Mouse (Mus musculus): ENCODE results near the gene Antxr2. TPM values are rescaled to one million over a fixed set of nuclear protein-coding genes. Genes with fewer than 3 reads are reported as not detected.

Gene Antxr2
- polyA plus RNA-seq, 1 experiment: 19.6 TPM

GRCm38 (mm10) chr5:97999261-97999824 lies 31.5 kb downstream of the Antxr2 start:
- no peak for TF ChIP-seq CTCF (IDR thresholded peaks at IDR 0.05; ENCODE audit: insufficient read depth, low read length)
- no peak for TF ChIP-seq POLR2A (IDR thresholded peaks at IDR 0.05; ENCODE audit: borderline replicate concordance, extremely low read depth, low read depth, low read length)
- 52% methylated on average over 2 of the region's 2 CpGs for WGBS
- no peak for DNase-seq
- no peak overlapping the region for H3K4me3 ChIP-seq (replicated peaks; ENCODE audit: extremely low read depth, low read depth, low read length)
- H3K4me1 ChIP-seq (ENCODE audit: control insufficient read depth, insufficient read depth, low read length): peaks cover 3% of the 10 kb centered on the region; the same call in 1 of the 2 replicates

- H3K4me3 ChIP-seq (replicated peaks; ENCODE audit: extremely low read depth, low read depth, low read length): no peak overlapping the region
- no peak for DNase-seq
- H3K4me1 ChIP-seq (ENCODE audit: control insufficient read depth, insufficient read depth, low read length): peaks cover 3% of the 10 kb centered on the region; the same call in 1 of the 2 replicates
- WGBS: 75% methylated on average over 6 of the region's 6 CpGs
- TF ChIP-seq CTCF (IDR thresholded peaks at IDR 0.05; ENCODE audit: insufficient read depth, low read length) (no peak), POLR2A (IDR thresholded peaks at IDR 0.05; ENCODE audit: borderline replicate concordance, extremely low read depth, low read depth, low read length) (no peak)
Measured at GRCm38 (mm10) chr5:97996500-97997176, 34.2 kb downstream of the Antxr2 start.

GRCm38 (mm10) chr5:97995881-97996280 lies 35.0 kb downstream of the Antxr2 start:
- 75% methylated on average over 4 of the region's 4 CpGs for WGBS
- no peak for DNase-seq
- Histone ChIP-seq H3K4me1 (ENCODE audit: control insufficient read depth, insufficient read depth, low read length) (peaks cover 3% of the 10 kb centered on the region; the same call in 1 of the 2 replicates), H3K4me3 (replicated peaks; ENCODE audit: extremely low read depth, low read depth, low read length) (no peak overlapping the region)
- TF ChIP-seq CTCF (IDR thresholded peaks at IDR 0.05; ENCODE audit: insufficient read depth, low read length): no peak
- TF ChIP-seq POLR2A (IDR thresholded peaks at IDR 0.05; ENCODE audit: borderline replicate concordance, extremely low read depth, low read depth, low read length): no peak

GRCm38 (mm10) chr5:97986656-97987294 lies 44.1 kb downstream of the Antxr2 start:
- Histone ChIP-seq H3K4me1 (ENCODE audit: control insufficient read depth, insufficient read depth, low read length) (peaks cover 2% of the 10 kb centered on the region; the same call in 1 of the 2 replicates), H3K4me3 (replicated peaks; ENCODE audit: extremely low read depth, low read depth, low read length) (no peak overlapping the region)
- TF ChIP-seq POLR2A (IDR thresholded peaks at IDR 0.05; ENCODE audit: borderline replicate concordance, extremely low read depth, low read depth, low read length) (no peak), CTCF (IDR thresholded peaks at IDR 0.05; ENCODE audit: insufficient read depth, low read length) (no peak)
- DNase-seq: no peak
- WGBS: 85% methylated on average over 4 of the region's 4 CpGs

GRCm38 (mm10) chr5:97983375-97983774 lies 47.5 kb downstream of the Antxr2 start:
- DNase-seq: no peak
- H3K4me3 ChIP-seq (replicated peaks; ENCODE audit: extremely low read depth, low read depth, low read length): no peak overlapping the region
- H3K4me1 ChIP-seq (ENCODE audit: control insufficient read depth, insufficient read depth, low read length): peaks cover 8% of the 10 kb centered on the region; the same call in 1 of the 2 replicates
- WGBS: 91% methylated on average over 9 of the region's 9 CpGs
- TF ChIP-seq CTCF (IDR thresholded peaks at IDR 0.05; ENCODE audit: insufficient read depth, low read length): no peak

- no peak overlapping the region for H3K4me3 ChIP-seq (replicated peaks; ENCODE audit: extremely low read depth, low read depth, low read length)
- peaks cover 8% of the 10 kb centered on the region; the same call in 1 of the 2 replicates for H3K4me1 ChIP-seq (ENCODE audit: control insufficient read depth, insufficient read depth, low read length)
- no peak for TF ChIP-seq POLR2A (IDR thresholded peaks at IDR 0.05; ENCODE audit: borderline replicate concordance, extremely low read depth, low read depth, low read length)
- no peak for TF ChIP-seq CTCF (IDR thresholded peaks at IDR 0.05; ENCODE audit: insufficient read depth, low read length)
- WGBS: 38% methylated on average over 14 of the region's 14 CpGs
- no peak for DNase-seq
Measured at GRCm38 (mm10) chr5:97980472-97980871, 50.4 kb downstream of the Antxr2 start.

- 63% methylated on average over 1 of the region's 1 CpGs for WGBS
- no peak for TF ChIP-seq POLR2A (IDR thresholded peaks at IDR 0.05; ENCODE audit: borderline replicate concordance, extremely low read depth, low read depth, low read length)
- TF ChIP-seq CTCF (IDR thresholded peaks at IDR 0.05; ENCODE audit: insufficient read depth, low read length): no peak
- DNase-seq: no peak
- Histone ChIP-seq H3K4me3 (replicated peaks; ENCODE audit: extremely low read depth, low read depth, low read length) (no peak overlapping the region), H3K4me1 (ENCODE audit: control insufficient read depth, insufficient read depth, low read length) (no peaks in the 10 kb centered on the region)
Measured at GRCm38 (mm10) chr5:97973293-97973692, 57.5 kb downstream of the Antxr2 start.

- 95% methylated on average over 4 of the region's 4 CpGs for WGBS
- TF ChIP-seq POLR2A (IDR thresholded peaks at IDR 0.05; ENCODE audit: borderline replicate concordance, extremely low read depth, low read depth, low read length) (no peak), CTCF (IDR thresholded peaks at IDR 0.05; ENCODE audit: insufficient read depth, low read length) (no peak)
- DNase-seq: no peak
- Histone ChIP-seq H3K4me3 (replicated peaks; ENCODE audit: extremely low read depth, low read depth, low read length) (no peak overlapping the region), H3K4me1 (ENCODE audit: control insufficient read depth, insufficient read depth, low read length) (no peaks in the 10 kb centered on the region)
Measured at GRCm38 (mm10) chr5:97972029-97972428, 58.8 kb downstream of the Antxr2 start.

- Histone ChIP-seq H3K4me3 (replicated peaks; ENCODE audit: extremely low read depth, low read depth, low read length) (no peak overlapping the region), H3K4me1 (ENCODE audit: control insufficient read depth, insufficient read depth, low read length) (no peaks in the 10 kb centered on the region)
- no peak for DNase-seq
- TF ChIP-seq CTCF (IDR thresholded peaks at IDR 0.05; ENCODE audit: insufficient read depth, low read length) (no peak), POLR2A (IDR thresholded peaks at IDR 0.05; ENCODE audit: borderline replicate concordance, extremely low read depth, low read depth, low read length) (no peak)
- 44% methylated on average over 3 of the region's 3 CpGs for WGBS
Measured at GRCm38 (mm10) chr5:97971236-97971635, 59.6 kb downstream of the Antxr2 start.

All from lung, adult 2 months (tissue).